Mouse (Mus musculus): ENCODE measurements at regions not wholly inside any gene's neighbourhood (a gene's known extent, or its start where the extent isn't known, plus 50 kb on each side); places are given as distances from the start of the nearest gene placed in this dataset.
"Not testable (repeated sequence)": the region's sequence is repeated elsewhere in the genome, so short reads cannot be mapped to it uniquely, and the experiment has no call there.

GRCm38 (mm10) chr12:119708715-119709114 lies 236.9 kb upstream of the Tmem196 start:
- not testable (repeated sequence) for H3K9me3 ChIP-seq (ENCODE audit: low read length); H3K27ac ChIP-seq (ENCODE audit: low read depth, low read length); H3K4me2 ChIP-seq (ENCODE audit: low read depth); H3K9ac ChIP-seq; H3K4me1 ChIP-seq (ENCODE audit: insufficient read depth); DNase-seq; H3K27me3 ChIP-seq (ENCODE audit: insufficient read depth, low read length); H3K4me3 ChIP-seq (ENCODE audit: low read depth, low read length); H3K36me3 ChIP-seq (ENCODE audit: insufficient read depth); ATAC-seq
- 92% methylated on average over 1 of the region's 1 CpGs for WGBS

GRCm38 (mm10) chr12:119730789-119731188 lies 214.8 kb upstream of the Tmem196 start:
- H3K4me1 ChIP-seq (ENCODE audit: insufficient read depth), result no peaks in the 10 kb centered on the region
- H3K4me3 ChIP-seq (ENCODE audit: low read depth, low read length), result no peak overlapping the region
- H3K27me3 ChIP-seq (ENCODE audit: insufficient read depth, low read length), result no peaks in the 10 kb centered on the region
- no peak overlapping the region for H3K27ac ChIP-seq (ENCODE audit: low read depth, low read length)
- H3K36me3 ChIP-seq (ENCODE audit: insufficient read depth), result no peaks in the 10 kb centered on the region
- H3K4me2 ChIP-seq (ENCODE audit: low read depth), result no peak overlapping the region
- DNase-seq (no peak), ATAC-seq (no peak)
- WGBS, result 8% methylated on average over 2 of the region's 2 CpGs
- TF ChIP-seq CTCF (IDR thresholded peaks at IDR 0.05; ENCODE audit: low read depth), result no peak
- H3K9me3 ChIP-seq (ENCODE audit: low read length), result no peaks in the 10 kb centered on the region
- no peak overlapping the region for H3K9ac ChIP-seq

GRCm38 (mm10) chr12:119762580-119762979 lies 183.0 kb upstream of the Tmem196 start:
- Histone ChIP-seq H3K4me3 (ENCODE audit: low read depth, low read length) (no peak overlapping the region), H3K9me3 (ENCODE audit: low read length) (no peaks in the 10 kb centered on the region), H3K4me2 (ENCODE audit: low read depth) (no peak overlapping the region), H3K9ac (no peak overlapping the region), H3K36me3 (ENCODE audit: insufficient read depth) (no peaks in the 10 kb centered on the region), H3K27ac (ENCODE audit: low read depth, low read length) (no peak overlapping the region), H3K4me1 (ENCODE audit: insufficient read depth) (no peaks in the 10 kb centered on the region), H3K27me3 (ENCODE audit: insufficient read depth, low read length) (no peaks in the 10 kb centered on the region)
- DNase-seq (no peak), ATAC-seq (no peak)
- WGBS, result 42% methylated on average over 1 of the region's 1 CpGs
- TF ChIP-seq CTCF (IDR thresholded peaks at IDR 0.05; ENCODE audit: low read depth), result no peak

GRCm38 (mm10) chr12:119763292-119763976 lies 182.2 kb upstream of the Tmem196 start:
- Histone ChIP-seq H3K27ac (ENCODE audit: low read depth, low read length) (no peak overlapping the region), H3K36me3 (ENCODE audit: insufficient read depth) (no peaks in the 10 kb centered on the region), H3K4me2 (ENCODE audit: low read depth) (no peak overlapping the region), H3K4me3 (ENCODE audit: low read depth, low read length) (no peak overlapping the region), H3K9ac (no peak overlapping the region), H3K9me3 (ENCODE audit: low read length) (no peaks in the 10 kb centered on the region), H3K4me1 (ENCODE audit: insufficient read depth) (no peaks in the 10 kb centered on the region), H3K27me3 (ENCODE audit: insufficient read depth, low read length) (no peaks in the 10 kb centered on the region)
- no peak for ATAC-seq
- TF ChIP-seq CTCF (IDR thresholded peaks at IDR 0.05; ENCODE audit: low read depth), result no peak
- WGBS, result 39% methylated on average over 2 of the region's 2 CpGs
- no peak for DNase-seq

GRCm38 (mm10) chr12:119777559-119777958 lies 168.1 kb upstream of the Tmem196 start:
- no peak overlapping the region for H3K4me2 ChIP-seq (ENCODE audit: low read depth)
- H3K27ac ChIP-seq (ENCODE audit: low read depth, low read length), result no peak overlapping the region
- no peak overlapping the region for H3K9ac ChIP-seq
- ATAC-seq, result no peak
- no peaks in the 10 kb centered on the region for H3K4me1 ChIP-seq (ENCODE audit: insufficient read depth)
- no peak for DNase-seq
- no peaks in the 10 kb centered on the region for H3K36me3 ChIP-seq (ENCODE audit: insufficient read depth)
- H3K27me3 ChIP-seq (ENCODE audit: insufficient read depth, low read length), result no peaks in the 10 kb centered on the region
- no peak for TF ChIP-seq CTCF (IDR thresholded peaks at IDR 0.05; ENCODE audit: low read depth)
- no peaks in the 10 kb centered on the region for H3K9me3 ChIP-seq (ENCODE audit: low read length)
- WGBS, result 14% methylated on average over 2 of the region's 2 CpGs
- H3K4me3 ChIP-seq (ENCODE audit: low read depth, low read length), result no peak overlapping the region

- Histone ChIP-seq H3K9ac (no peak overlapping the region), H3K27me3 (ENCODE audit: insufficient read depth, low read length) (no peaks in the 10 kb centered on the region), H3K27ac (ENCODE audit: low read depth, low read length) (no peak overlapping the region), H3K4me1 (ENCODE audit: insufficient read depth) (no peaks in the 10 kb centered on the region), H3K4me3 (ENCODE audit: low read depth, low read length) (no peak overlapping the region), H3K9me3 (ENCODE audit: low read length) (no peaks in the 10 kb centered on the region), H3K36me3 (ENCODE audit: insufficient read depth) (no peaks in the 10 kb centered on the region), H3K4me2 (ENCODE audit: low read depth) (no peak overlapping the region)
- DNase-seq (no peak), ATAC-seq (no peak)
- TF ChIP-seq CTCF (IDR thresholded peaks at IDR 0.05; ENCODE audit: low read depth), result no peak
- WGBS, result 58% methylated on average over 1 of the region's 1 CpGs
Observed at GRCm38 (mm10) chr12:119807692-119808091, 137.9 kb upstream of the Tmem196 start.

- no peak for TF ChIP-seq CTCF (IDR thresholded peaks at IDR 0.05; ENCODE audit: low read depth)
- H3K4me1 ChIP-seq (ENCODE audit: insufficient read depth), result no peaks in the 10 kb centered on the region
- ATAC-seq (no peak), DNase-seq (no peak)
- no peak overlapping the region for H3K9ac ChIP-seq
- no peak overlapping the region for H3K27ac ChIP-seq (ENCODE audit: low read depth, low read length)
- H3K4me3 ChIP-seq (ENCODE audit: low read depth, low read length), result no peak overlapping the region
- H3K36me3 ChIP-seq (ENCODE audit: insufficient read depth), result no peaks in the 10 kb centered on the region
- no peaks in the 10 kb centered on the region for H3K9me3 ChIP-seq (ENCODE audit: low read length)
- no peak overlapping the region for H3K4me2 ChIP-seq (ENCODE audit: low read depth)
- H3K27me3 ChIP-seq (ENCODE audit: insufficient read depth, low read length), result no peaks in the 10 kb centered on the region
Observed at GRCm38 (mm10) chr12:119816225-119816624, 129.4 kb upstream of the Tmem196 start.
